ENCODE assay signal across 15 mouse cellular contexts in genomic region chrX:12832709-12833108, GRCm38 (mm10).
"Had no signal": no experiment of that assay in that cellular context is flagged by ENCODE, and none has a peak within 500 bp of the region (broad histone marks: within the 10 kb centered on the region; RNA-seq: fewer than 3 reads in every experiment).

No protein-coding gene starts in this region.

- DNase-seq: kidney, adult 18-20 months; kidney, postnatal 10 days; kidney, postnatal 4 days; left cerebral cortex, postnatal 4 days; liver, embryonic 13.5 days; lung, adult 2 months; lung, postnatal 4 days; midbrain, embryonic 14.5 days; spleen, adult 18-20 months; thymus, adult 2 months; thymus, postnatal 25 days had no signal

- H3K4me3 ChIP-seq: limb, embryonic 13.5 days; liver, embryonic 13.5 days; myocyte; neural tube, embryonic 15.5 days had no signal

- H3K36me3 ChIP-seq: limb, embryonic 13.5 days; liver, embryonic 13.5 days; neural tube, embryonic 15.5 days had no signal

- H3K4me1 ChIP-seq: limb, embryonic 13.5 days; neural tube, embryonic 15.5 days had no signal

- H3K27ac ChIP-seq: limb, embryonic 13.5 days; liver, embryonic 13.5 days; neural tube, embryonic 15.5 days had no signal

- H3K9ac ChIP-seq: limb, embryonic 13.5 days; liver, embryonic 13.5 days; neural tube, embryonic 15.5 days had no signal

- ATAC-seq: lung, postnatal 0 days had no signal

- H3K27me3 ChIP-seq: limb, embryonic 13.5 days; liver, embryonic 13.5 days; neural tube, embryonic 15.5 days had no signal

- H3K9me3 ChIP-seq: limb, embryonic 13.5 days; liver, embryonic 13.5 days; neural tube, embryonic 15.5 days had no signal
